Mouse (Mus musculus) frontal cortex, postnatal 36 days (tissue): ENCODE measurements at regions not wholly inside any gene's neighbourhood (a gene's known extent, or its start where the extent isn't known, plus 50 kb on each side); places are given as distances from the start of the nearest gene placed in this dataset.
A peak's percentile ranks its signal among the peaks of the same experiment; 100 is the strongest.

Experiments used
- DNase-seq, 2 experiments: peaks; one replicate each; pipeline ENCODE4 v3.0.0; 2022; ENCODE audit warnings: low spot score in 2 of 2

DNA sequence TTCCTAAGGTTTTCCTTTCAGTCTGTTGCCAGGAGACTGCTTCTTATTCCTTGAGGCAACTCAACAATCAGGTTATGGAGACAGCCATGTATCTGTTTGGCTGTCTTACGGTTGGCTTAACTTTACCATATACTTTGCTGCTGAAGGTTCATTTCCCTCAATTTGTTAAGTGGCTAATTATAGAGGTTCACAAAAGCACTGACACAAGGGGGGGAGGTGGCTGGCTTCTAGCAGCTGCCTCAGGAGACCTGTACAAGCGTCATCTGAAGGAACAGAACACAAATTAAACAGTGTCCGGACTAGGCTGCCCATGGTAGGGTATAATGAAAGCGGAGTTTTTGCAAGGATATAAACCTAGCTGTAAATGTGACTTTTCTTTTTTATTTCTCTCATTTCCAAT, 305.0 kb upstream of the Rnf219 start:
- DNase-seq: no peak

DNA sequence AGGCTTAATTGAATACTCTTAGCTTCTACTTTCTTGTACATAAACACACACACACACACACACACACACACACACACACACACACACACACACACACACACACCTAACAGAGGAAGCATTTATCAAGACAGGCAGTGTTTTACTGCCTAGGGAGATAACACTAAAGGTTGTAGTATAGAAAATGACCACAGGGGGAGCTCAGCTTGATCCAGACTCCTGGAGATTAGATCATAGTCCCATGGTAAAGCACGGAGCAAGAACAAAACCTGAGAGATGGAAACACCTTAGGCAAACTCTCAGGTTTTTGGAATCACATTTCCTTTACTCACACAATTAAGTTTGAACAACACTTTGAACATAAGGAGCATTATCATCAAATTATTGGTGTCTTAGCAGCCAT, 302.5 kb upstream of the Rnf219 start:
- no peak for DNase-seq

GRCm38 (mm10) chr14:104824224-104824623, 301.8 kb upstream of the Rnf219 start:
- DNase-seq: no peak

DNA sequence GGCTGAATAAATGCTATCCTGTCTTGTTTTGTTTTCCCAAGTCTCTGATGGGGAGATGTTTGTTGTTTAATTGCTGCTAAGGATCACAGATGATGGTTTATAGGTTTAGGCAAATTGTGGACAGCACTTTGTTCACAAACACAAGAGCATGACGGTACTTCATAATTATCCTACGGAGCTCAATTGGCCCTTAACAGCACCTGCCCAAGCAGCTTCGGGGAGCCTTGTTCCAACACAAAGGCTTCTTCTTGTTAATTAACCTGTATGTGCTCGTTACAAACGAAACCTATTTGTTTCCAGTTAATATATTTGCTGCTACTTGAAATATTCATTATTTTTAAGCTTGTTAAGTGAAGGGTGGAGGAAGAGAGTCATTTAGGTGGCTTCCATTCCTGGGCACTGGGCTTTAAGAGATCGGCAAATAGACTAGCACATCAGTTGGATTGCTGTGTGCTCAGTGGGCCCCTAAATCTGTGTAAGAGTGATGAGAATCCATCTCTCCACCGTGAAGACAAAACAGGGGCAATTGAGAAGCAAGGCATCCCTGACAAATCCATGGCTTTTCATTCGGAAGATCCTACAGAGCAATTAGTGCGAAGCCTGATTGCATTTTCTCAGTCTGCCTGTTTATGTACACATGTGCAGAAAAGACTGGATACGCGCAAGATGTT, 299.6 kb upstream of the Rnf219 start:
- DNase-seq: no peak

DNA sequence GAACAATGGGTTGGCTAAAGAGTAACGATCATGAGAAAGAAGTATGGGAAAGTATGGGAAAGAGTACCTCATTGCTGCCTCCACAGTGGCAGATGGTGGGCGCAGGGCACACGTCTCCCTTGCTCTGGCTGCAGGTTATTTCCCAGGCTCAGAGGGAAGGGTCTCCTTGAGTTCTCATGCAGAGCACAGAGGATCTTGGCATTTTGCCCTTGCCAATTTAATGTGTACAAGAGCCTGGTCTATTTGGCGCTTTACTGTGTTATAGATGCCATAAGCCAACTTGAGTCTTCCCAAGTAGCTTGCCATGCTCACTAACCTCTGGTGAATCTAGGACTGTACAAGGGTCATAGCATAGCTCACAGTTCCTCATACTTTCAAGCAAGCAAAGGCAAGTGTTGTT, 296.7 kb upstream of the Rnf219 start:
- DNase-seq: no peak

- DNase-seq: peak; percentile 72 to 91
Observed at GRCm38 (mm10) chr14:104813977-104814584, 291.6 kb upstream of the Rnf219 start.

DNA sequence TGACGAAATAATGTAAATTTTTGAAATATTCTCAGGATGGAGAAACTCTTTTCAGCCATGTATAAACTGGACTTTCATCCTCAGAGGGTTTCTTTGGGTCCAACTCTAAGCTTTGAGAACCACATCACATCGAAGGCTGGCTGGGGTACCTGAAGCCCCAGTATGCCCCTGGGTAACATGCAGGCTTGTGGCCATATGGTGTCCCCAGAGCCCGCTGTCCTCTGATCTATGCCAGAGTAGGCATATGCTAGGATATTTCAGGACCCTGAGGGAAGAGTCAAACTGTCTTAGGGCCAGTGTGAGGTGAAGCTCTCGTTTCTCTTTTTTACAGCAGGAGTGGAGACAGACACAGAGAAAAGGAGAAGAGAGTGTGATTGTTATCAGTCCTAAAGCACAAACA, 289.6 kb upstream of the Rnf219 start:
- no peak for DNase-seq

GRCm38 (mm10) chr14:104805332-104805731, 282.9 kb upstream of the Rnf219 start:
- DNase-seq: no peak

DNA sequence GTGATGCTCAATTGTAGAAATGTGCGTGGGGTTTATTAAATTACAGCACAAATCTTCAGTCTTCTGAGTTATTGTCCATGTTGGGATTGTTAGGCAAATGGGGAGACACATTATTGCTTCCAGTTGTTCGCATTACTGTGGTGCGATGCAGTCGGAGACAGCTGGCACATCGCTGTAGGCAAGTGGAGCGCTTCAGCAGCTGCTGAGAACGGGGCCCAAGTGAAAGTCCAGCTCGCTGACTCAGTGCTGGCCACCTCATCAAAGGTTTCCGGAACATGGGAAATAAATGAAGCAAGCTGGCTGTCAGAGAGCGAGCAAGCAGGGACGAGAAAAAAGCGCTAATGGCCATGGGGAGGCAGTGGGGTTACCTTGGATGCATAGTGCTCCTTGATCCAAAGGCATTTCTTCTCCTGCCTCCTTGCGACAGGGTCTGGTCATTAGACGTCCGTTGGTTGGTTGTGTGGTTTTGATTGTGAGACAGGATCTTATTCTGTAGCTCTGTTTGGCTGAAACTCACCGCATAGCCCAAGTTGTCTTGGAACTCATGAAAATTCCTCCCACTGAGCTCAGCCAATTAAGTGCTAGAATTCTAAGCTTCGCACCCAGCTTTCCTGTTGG, 274.0 kb upstream of the Rnf219 start:
- no peak for DNase-seq

GRCm38 (mm10) chr14:104789346-104789745, 266.9 kb upstream of the Rnf219 start:
- no peak for DNase-seq

DNA sequence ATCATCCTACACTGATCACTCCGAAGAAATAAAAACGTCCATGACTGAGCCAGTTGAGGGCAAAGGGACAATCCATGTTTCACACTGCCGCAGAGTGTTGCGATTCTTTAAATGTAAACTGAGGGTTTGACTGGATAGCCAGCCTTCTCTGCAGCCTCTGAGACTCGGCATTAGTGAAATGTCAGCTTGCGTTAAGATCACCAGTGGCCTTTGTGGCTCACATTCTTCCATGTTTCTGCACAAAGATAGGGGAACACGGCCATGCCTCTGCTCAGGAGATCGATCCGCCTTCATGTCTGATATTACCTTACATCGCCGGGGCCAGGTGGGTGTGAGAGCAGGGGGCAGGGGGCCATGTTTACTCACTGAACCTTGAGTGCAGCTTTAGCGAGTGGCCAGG, 262.6 kb upstream of the Rnf219 start:
- DNase-seq: no peak

- no peak for DNase-seq
Observed at GRCm38 (mm10) chr14:104769938-104770337, 247.5 kb upstream of the Rnf219 start.

DNA sequence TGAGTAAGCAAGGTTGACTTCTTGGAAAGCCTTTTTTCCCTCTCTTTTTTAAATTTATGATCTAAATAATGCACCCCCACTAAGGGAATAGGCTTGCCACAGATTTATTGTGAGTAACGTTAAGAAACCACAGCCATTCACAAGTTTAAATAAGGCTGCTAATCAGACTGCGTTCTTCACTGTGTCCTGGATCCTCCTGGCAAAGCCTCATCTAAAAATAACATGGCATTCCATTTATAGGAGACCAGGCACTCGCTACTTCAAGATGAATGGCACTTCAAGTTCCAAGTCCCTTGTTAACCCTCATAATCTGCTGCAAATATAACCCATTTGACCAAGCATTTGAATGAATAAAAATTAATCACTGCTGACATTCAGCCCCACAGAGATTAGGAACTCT, 211.8 kb upstream of the Rnf219 start:
- no peak for DNase-seq

- DNase-seq: no peak
Observed at GRCm38 (mm10) chr14:104732036-104732435, 209.6 kb upstream of the Rnf219 start.

DNA sequence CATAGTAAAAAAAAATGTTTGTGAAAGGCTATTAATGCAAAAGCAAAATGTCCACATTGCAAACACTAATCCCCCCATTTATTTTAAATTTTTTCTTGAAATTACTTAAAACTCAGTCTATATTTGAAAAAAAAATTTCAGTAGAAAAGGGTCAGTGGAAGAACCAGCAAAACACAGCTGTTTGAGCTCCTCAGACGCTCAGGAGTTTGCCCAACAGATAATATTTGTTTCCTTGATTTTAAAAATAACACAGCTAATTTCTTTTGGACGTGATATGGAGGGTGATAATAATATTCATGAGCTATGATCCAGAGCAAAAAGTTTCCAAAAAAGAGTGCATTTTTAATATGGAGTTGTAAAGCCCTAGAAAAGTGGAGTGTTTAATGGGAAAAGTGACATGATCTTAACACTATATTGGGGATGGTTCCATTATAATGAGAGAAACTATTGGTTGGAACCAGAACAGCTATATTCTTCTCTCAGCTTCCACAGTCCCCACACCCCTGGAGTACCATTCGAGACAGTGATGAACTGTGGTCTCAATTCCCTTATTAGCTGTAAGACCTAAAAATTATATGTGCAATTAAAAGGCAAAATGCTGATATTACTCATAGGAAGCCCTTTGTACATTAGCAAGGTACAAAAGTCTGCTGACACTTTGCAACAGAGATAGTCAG, 209.0 kb upstream of the Rnf219 start:
- DNase-seq: no peak

DNA sequence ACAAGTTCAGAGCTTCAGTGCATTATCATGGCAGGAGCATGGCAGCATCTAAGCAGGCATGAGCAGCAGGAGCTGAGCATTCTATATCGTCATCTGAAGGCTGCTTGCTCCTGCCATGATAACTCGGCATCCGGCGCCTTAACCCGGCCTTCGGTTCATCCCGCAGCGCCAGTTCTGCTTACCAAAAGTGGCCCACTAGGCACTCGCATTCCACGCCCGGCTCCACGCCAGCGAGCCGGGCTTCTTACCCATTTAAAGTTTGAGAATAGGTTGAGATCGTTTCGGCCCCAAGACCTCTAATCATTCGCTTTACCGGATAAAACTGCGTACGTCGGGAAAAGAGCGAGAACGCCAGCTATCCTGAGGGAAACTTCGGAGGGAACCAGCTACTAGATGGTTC, 193.2 kb upstream of the Rnf219 start:
- DNase-seq: peak; percentile 94 to 96

DNA sequence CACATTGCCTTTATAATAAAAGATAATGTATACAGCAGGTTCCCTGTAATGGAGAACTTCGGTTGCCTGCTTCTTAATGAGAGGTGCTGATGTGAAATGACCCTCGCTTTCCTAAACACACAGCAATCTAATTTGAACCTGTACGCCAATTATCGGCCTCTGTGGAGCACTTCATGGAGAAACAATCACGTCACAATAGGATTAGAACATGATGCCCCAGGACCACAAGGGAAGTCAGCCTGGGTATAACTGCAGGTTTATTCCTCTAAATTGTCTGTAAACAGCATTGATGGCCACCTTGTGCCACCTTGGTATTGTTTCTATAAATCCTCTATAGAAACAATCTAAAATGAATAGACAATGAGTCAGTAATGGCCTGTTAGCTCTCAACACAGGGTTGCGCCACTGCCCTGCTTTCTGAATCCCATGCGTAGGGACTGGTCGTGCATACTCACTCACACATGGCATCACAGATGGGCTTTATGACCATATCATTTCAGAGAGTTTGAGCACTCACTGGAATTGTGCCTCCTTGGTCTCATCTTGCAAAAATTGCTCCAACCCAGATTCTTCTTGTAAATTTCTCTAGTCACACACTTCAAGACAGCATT, 179.9 kb upstream of the Rnf219 start:
- DNase-seq: no peak

- DNase-seq: no peak
Observed at GRCm38 (mm10) chr14:104698962-104699361, 176.5 kb upstream of the Rnf219 start.

DNA sequence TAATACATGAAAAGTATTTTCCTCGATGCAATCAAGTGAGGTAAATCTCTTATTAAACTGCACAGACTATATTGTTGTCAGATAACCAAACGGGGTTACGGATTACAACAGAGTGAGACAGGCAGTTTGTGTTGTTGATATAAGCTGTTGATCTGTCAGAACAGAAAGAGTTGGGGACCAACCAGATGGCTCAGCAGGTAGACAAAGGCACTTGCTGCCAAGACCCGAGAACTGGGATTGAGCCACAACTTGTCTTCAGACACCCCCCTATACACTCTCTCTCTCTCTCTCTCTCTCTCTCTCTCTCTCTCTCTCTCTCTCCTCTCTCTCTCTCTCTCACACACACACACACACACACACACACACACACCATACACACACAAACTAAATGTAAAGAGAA, 172.7 kb upstream of the Rnf219 start:
- DNase-seq: no peak

DNA sequence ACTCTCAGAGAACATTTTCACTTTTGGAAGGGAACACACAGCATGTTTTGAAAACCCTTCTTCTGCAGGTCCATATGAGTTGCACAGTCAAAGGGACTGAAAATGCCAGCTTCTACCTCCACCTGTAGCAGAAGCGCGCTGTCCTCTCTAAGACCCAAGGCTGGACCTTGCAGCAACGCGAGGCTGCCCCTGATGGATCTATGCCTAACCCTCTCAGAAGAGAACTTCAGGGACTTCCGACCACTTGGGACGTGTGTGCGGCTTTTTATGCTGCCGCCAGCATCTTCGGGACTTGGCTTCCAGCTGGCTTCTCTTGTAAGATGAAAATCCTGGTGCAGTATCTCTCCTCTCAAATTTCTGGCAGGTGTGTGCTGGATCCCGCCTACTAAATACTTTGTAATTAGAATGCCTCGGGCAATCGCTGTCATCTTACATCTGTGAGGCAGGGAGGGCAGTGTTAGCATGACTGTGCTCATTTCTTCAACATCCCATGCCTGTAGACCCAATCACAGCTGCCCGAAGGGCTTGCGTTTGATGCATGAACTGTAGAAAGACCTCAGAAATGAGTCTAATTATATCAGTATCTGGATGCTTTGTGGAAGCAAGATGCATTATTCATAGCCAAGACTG, 171.8 kb upstream of the Rnf219 start:
- DNase-seq: peak in 1 of 2 experiments; percentile 7

- DNase-seq: no peak
Observed at GRCm38 (mm10) chr14:104692616-104693015, 170.2 kb upstream of the Rnf219 start.

- no peak for DNase-seq
Observed at GRCm38 (mm10) chr14:104688440-104688839, 166.0 kb upstream of the Rnf219 start.
